Mouse (Mus musculus): ENCODE measurements around the gene Neurl4.
A peak's percentile ranks its signal among the peaks of the same experiment; 100 is the strongest.
"Not testable (repeated sequence)": the region's sequence is repeated elsewhere in the genome, so short reads cannot be mapped to it uniquely, and the experiment has no call there.

The Neurl4 gene

DNA sequence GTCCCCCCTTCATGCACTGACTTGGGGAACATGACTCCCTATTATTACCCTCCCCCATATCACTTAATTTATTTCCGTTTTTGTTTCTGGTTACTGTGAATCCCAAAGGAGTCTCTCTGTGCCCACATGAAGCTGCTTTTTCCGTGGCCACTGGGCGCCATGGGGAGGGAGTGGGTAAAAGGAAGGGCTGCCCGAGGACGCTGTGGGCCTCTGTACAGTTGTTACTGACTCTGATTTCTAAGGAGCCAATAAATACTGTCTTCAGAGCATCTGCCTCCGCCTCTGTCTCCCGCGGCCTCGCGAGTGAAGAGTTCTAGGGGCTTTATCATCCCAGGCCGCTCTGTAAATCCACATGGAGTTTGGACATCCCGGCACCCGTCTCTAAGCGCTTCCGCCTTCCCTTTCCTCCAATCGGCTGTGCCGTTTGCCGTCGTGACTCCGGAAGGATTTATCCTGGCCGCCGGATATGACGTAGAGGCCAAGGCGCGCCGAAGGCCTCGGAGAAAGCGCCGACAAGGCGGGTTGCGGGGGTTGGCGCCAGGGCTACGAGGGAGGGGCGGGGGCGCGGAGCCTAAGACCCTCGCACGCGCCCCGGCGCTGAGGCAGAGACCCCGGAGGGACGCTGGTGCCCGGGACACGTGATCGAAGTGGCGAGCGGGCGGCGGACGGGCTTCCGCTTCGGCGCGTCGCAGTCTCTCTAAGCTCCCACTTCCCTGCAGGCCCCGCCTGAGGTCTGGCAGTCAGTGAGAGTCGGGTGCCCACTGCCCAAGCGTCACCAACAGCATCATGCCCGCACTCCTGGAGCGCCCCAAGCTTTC, 12.9 kb downstream of the Neurl4 start, which contains the start of gene Gps2:
TSS of gene Gps2 (plus strand) at position 335 of the 818 bp plus-strand sequence.
- DNase-seq (ENCODE audit: low spot score in 2 of 2): peak; percentile 91 to 93

DNA sequence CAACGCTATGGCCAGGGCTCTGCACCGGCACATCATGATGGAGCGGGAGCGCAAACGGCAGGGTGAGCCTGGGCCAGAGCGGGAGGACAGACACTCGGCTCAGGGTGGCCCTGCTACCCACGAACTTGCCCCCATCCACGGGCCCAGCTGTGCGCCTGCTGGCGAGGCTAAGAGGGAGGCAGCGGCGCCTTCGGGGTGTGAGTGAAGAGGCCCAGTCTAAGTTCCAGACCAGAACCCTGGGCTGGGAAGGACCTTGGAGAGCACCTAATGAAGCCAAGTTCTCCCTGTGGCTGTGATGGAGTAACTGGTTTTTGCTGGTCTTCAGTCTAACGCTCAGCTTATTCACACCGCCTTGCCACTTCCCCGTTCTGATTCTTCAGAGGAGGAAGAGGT, 13.5 kb downstream of the Neurl4 start:
- DNase-seq (ENCODE audit: low spot score in 2 of 2): no peak

DNA sequence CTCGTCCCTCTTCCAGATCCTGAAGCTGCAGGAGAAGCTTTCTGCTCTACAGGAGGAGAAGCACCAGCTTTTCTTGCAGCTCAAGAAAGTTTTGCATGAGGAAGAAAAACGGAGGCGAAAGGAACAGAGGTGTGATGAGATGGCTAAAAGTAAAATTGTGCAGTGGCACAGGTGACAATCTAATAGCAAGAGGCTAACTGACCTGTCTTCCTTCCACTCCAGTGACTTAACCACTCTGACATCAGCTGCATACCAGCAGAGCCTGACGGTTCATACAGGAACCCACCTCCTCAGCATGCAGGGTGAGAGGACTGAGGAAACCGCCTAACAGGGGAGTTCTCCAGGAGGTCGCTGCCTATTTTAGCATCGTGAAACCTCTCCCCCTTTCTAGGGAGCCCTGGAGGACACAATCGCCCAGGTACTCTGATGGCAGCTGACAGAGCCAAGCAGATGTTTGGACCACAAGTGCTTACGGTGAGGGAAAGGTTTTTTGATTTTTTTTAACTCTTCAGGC, 14.1 kb downstream of the Neurl4 start:
- DNase-seq (ENCODE audit: low spot score in 2 of 2): no peak

DNA sequence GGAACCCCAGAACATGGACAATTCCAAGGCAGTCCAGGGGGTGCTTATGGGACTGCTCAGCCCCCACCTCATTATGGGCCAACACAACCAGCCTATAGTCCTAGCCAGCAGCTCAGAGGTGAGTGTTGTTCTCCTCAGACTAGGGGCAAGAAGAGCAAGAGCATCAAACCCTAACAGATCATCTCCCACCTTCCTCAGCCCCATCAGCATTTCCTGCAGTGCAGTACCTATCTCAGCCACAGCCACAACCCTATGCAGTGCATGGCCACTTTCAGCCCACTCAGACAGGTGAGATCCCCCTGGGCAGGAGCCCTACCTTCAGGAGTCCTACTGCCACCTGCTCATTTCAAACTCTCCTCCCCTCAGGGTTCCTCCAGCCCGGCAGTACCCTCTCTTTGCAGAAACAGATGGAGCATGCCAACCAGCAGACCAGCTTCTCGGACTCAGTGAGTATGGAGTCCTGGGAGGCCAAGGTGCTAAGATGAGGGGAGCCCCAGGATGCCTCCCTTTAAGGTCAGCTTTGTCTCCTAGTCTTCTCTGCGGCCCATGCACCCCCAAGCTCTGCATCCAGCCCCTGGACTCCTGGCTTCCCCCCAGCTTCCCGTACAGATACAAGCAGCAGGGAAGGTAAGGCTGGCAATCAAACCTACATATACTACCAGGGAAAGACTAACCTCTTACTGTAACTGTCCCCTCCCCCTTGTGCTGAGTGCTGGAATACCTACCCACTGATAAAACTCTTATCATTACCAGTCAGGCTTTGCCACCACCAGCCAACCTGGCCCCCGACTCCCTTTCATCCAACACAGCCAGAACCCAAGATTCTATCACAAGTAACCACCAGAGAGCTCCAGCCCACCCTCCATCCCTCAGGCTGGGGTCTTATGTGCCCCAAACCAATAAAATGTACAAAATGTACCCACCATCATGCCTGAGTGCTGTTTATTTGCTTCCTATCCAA, 15.1 kb downstream of the Neurl4 start:
- no peak for DNase-seq (ENCODE audit: low spot score in 2 of 2)

DNA sequence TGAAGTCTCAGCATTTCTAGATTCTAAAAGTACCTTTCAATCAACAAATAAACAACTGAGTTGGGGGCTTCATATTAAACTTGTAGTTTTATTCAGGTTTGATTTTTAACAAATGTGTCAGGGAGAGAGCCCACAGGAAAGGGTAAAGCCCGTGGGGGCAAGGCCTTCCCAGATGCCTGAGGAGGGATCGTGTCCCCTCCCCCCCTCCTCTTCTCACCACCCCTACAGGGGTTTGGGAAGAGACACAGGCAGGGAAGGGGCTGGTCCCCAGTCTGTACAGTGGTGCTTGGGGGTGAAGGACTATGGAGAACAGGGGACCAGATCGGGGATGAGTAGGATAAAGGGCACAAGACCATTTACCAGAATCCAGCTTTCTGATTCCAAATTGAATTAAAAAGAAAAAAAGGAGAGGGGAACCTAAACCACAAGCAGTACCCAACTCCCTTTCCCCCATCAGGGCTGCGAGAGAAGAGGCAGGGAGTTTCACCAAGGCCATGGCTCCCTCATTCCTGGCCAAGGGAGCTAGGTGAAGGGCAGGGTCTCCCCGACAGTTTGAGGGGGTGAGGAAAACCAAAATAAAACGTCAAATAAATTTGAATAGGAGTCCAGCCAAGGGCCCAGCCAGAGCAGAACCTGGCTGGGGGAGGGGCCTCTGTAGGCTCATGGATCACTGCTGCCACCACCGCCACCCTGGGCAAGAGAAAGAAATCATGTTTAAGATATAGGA, 15.9 kb downstream of the Neurl4 start:
- DNase-seq (ENCODE audit: low spot score in 2 of 2): not testable (repeated sequence)

DNA sequence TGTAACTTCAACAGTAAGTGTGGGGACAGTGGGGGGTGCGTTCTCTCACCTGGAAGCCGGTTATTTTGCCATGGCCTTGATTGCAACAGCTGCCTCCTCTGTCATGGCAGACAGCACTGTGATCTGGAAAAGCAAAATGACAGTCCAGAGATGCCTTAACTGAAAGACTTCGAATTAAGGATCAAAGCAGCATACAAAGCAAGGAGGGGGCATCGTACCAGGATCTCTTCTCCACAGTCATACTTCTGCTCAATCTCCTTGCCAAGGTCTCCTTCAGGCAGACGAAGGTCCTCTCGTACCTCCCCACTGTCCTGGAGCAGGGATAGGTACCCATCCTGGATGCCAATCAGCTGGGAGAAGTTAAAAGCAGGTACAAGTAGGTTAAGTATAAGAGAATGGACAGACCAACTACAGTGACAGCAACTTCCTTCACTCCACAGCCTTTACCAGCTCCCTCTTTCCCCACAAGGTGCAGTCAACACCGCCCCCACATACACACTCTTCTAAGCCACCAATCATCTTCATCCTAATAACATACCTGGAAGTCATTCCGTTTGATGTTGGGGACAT, 16.6 kb downstream of the Neurl4 start:
- no peak for DNase-seq (ENCODE audit: low spot score in 2 of 2)

DNA sequence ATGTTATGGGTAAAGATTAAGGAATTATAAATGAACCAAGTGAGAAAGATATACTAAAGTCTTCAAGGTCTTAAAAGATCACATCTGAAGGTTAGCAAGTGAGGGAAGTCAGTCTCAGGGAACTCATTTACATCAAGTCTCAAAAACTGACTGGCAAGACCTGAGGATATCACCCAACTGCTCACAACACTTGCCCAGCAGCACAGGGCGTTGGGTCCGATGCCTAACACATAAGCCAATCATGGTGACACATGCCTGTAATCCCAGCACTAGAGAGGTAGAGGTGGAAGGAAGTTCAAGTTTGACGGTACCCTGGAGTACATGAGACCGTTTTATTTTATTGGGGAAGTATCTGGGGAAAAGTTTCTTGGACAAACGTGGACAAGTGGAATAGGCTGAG, 17.2 kb downstream of the Neurl4 start:
- no peak for DNase-seq (ENCODE audit: low spot score in 2 of 2)

DNA sequence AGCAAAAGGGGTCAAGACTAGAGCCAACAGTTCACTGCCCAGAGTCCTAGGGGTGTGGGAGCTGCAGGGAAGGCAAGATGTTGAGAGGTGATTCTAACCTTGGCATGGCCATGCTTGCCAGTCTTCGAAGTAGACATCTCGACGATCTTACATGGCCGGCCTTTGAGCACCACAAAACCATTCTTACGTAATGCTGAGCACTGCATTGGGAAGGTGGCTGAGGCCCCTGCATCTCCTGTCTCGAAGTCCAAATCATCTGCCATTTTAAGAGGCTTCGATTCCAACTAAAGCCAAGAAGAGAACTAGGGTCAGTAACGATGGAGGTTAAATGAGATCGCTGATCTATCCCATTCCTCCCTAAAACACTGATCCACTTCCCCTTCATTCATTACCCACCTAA, 18.2 kb downstream of the Neurl4 start:
- no peak for DNase-seq (ENCODE audit: low spot score in 2 of 2)

DNA sequence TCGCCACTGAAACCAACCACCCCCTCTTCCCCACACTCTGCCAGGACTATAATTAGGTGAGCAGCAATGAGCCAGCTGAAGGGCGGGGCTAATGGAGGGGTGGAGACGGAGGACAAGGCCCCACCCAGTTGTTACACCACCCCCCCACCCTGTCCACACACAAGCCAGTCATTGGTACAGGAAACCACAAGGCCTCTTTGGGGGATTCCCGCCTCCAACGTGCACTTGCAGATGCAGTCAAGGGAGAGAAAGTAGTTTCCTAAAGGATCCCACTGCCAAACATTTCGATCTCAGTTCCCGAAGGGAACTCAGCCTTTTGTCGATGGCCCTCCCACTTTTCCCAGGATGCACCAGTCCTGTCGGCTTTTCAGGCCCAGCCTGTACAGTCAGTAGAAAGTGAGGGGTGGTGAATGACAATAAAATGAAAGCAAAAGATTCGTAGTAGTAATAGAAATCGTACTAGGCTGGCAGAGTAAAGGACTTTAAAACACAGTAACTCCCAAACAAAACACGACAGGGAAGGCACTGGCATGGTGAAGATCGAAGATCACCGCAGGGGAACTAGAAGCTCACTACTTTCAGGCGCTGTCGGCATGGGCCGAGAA, 18.9 kb downstream of the Neurl4 start:
- DNase-seq (ENCODE audit: low spot score in 2 of 2): peak; percentile 84 to 85

DNA sequence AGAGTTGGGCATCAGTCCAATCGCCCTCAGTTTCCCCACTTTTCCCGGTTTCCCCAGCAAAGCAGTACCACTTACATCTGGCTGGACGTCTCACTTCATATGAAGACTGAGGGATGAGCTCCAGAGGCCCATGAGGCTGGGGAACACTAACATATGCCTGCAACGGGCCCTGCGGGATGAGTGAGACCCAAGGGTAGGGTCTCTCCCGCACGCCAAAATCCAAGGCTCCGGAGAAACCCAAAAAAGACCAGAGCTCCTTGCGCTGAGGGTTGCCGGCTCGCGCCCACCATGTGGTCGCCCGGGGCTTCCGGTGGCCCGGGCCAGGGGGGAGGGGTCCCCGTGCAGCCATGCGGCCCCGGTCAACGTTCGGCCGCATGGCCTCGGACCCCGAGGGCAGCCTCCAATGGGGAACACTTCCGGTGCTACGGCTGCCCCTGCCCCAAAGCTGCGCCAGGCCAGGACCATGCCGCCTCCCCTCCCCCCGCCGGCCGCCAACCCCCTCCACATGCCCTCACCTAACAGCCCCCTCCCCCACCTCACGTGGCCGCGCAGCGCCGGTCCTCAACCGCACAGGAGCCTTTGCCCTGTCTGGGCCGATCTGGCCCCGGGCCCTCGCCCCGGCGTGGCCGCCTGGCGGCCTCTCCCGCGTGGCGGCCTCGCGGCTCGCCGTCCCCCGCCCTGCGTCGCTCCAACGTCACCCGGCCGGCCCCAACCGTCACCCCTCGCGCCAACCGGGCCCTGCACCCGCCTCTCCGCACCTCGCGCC, 19.6 kb downstream of the Neurl4 start:
- peak; percentile 53 to 54 for DNase-seq (ENCODE audit: low spot score in 2 of 2)

DNA sequence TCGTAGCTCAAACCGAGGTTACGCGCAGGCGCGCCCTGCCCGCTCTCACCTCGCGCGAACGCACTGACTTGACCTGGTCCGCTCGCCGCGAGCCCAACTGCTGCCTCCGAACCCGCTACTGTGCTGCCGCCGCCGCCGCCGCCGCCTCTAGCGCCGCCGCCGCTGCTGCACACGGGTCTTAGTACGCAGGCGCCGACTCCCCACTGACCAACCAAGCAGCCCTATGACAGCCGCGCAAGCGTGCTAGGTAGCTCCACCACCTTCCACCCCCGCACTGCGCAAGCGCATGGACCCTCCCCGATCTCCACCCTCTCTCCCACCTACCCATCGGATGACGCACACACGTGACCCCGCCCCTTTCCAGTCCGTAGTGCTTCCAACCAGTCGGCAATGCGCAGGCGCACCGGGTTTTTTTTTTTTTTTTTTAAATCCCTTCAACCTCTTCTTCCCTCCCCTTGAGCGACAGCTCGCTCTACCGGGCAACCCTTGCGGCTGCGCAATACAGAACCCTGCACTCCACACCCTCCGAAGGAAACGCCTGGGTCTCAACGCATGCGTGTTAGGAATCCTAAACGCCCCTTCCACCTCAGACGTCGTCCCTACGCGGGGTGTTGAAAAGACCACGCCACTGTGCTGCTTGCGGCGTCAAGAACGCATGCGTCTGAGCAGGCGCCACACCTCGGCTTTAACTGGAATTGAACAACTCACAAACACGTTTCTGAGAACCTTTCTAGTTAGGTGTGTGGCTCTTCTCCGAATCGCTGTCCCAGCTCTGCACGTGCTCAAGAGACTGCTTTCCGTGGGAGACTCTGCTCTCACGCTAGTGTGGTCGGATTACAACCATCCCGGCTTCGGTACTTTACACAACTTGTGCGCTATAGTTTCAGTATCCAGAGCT, 20.5 kb downstream of the Neurl4 start, which contains the start of gene Eif5a:
TSS of gene Eif5a (minus strand) at position 845 of the 898 bp plus-strand sequence.
- DNase-seq (ENCODE audit: low spot score in 2 of 2): peak; percentile 100

DNA sequence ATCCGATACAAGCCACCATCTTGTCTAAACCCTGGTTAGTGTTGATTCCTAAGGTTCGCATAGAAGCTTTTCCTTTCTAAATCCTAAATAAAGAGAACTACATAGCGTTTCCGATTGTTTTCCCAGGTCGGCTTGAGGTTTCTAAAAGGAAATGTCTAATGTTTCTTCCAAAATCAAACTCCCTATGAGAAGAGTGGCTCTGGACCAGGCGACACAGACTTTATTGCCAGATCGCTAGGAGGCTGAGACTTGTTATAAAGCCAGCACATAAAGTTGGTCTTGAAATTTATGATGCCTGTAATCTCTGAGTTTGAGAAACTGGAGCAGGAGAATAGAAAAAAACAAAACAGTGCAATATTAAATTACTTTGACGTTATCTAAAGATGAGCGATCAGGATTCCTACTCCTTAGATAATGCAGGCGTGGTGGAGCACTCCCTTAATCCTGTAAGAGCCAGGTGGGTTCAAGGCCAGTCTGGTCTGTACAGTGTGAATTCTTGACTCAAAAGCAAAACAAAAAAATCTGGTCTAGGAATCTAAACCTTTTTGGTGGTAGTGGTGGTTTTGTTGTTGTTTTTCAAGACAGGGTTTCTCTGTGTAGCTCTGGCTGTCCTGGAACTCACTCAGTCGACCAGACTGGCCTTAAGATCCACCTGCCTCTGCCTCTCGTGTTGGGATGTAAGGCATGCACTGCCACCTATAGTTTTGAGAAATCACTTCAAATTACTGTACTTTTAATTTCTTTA, 21.3 kb downstream of the Neurl4 start:
- no peak for DNase-seq (ENCODE audit: low spot score in 2 of 2)

DNA sequence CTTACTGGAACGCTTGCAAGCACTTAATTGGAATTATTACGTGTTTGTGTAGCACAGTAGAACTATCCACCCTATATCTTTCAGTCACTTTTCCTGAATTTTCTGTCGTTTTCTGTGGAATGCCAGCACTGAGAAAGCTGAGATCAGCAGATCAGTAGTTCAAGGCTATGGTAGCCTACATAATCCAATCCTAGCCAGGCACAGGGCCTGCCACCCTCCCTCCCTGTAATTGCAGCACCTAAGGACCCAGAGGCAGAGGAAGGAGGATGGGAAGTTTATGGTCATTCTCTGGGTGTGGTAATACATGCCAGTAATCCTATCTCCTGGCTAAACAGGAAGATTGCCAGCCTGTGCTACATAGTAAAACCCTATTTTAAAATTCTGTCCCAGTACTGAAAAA, 21.9 kb downstream of the Neurl4 start:
- DNase-seq (ENCODE audit: low spot score in 2 of 2): no peak

DNA sequence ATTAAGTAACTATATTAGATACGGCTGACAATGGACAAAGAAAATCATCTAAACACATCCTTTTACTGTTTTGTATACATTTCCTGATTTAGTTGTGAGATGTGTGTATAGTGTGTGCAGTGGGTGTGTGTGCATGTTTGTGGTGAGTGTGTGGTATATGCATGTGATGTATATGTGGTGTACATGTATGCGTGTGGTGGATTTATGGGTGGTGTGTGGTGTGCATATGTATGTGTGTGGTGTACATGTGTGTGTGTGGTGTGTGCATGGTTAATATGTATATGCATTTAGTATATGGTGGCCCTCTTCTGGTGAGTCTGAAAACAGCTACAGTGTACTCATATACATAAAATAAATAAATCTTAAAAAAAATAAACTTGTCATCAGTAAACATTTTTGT, 26.6 kb downstream of the Neurl4 start:
- no peak for DNase-seq (ENCODE audit: low spot score in 2 of 2)

DNA sequence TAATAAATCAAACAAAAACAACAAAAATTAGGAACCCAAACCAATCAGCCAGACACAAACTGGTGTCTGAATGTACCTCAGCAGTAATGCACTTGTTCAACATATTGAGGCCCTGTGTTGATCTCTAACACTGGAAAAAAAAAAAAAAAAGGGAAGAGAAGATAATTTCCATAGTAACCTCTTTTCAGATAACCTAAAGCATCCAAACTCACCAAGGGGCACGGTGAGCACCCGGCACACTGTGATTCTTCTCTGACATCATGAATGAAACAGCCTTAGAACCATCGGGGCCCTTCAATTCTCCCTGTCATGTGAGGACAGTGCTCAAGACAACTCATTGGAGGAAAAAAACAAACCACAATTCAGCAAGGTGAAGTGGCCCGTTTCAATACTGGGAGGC, 28.8 kb downstream of the Neurl4 start:
- no peak for DNase-seq (ENCODE audit: low spot score in 2 of 2)

DNA sequence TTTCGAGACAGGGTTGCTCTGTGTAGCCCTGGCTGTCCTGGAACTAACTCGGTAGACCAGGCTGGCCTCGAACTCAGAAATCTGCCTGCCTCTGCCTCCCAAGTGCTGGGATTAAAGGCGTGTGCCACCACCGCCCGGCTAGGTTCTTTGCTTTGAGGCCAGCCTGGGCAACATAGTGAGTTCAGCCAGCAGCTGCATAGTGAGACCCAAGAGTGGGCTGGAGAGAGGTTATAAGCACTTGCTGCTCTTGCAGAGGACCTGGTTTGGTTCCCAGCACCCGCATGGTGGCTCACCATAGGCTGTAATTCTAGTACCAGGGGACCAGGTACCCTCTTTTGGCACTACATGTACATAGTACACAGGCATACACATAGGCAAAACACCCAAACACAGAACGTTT, 29.3 kb downstream of the Neurl4 start:
- not testable (repeated sequence) for DNase-seq (ENCODE audit: low spot score in 2 of 2)

DNA sequence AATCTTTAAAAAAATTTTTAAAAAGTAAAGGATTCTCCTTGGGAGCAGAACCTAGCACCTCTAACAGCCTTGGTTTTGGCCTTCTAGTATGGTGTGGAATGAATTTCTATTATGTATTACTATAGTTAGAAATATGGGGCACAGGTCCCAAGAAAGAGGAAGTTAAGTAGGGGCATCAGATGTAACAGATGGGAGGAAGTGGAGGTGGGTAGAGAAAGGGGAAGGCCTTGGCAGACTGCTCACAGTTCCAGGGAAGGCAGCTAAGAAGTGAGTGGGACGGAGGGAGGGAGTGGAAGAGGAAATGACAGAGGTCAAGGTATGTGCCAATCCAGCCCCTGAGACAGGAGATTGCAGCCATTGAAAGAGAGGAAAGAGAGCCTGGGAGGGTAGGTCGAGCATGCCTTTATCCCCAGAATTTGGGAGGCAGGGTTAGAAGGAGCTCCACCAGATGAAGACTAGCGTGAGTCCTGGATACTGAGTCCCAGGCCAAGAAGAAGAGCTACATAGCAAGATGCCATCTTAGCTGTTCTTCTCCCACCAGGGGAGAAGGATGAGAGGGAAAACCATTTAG, 30.2 kb downstream of the Neurl4 start:
- DNase-seq (ENCODE audit: low spot score in 2 of 2): no peak

DNA sequence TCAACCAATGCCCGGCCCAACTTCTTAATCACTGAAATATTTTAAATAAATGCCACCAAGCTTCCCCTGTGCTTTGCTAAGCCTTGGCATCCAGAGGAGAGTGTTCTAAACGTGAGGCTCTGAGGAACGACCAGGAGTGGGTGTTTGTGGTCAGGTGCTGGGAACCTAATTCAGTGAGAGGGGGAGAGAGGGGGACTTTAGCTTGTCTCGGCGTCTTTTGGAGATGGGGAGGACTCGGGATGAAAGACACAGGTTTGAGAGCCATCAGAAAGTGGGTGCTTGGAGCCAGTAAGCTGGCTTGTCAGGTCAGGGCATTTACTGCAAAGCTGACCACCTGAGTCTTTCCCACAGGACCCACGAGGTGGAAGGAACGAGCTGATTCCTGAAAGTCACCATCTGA, 30.9 kb downstream of the Neurl4 start:
- DNase-seq (ENCODE audit: low spot score in 2 of 2): no peak

Data from heart, adult 9 months (tissue).